Mouse (Mus musculus) adipocyte (in vitro differentiated cells): ENCODE data around the gene Fkbp2.

ENCODE experiments used
- DNase-seq: peaks from one replicate; pipeline ENCODE4 v3.0.0-alpha.2; 2016; ENCODE audit warnings: low spot score

Gene Fkbp2

GRCm38 (mm10) chr19:6940396-6941351, 39.6 kb downstream of the Fkbp2 start:
- no peak for DNase-seq

- no peak for DNase-seq
These were observed 40.9 kb downstream of the Fkbp2 start for GRCm38 (mm10) chr19:6939106-6940002.

- no peak for DNase-seq
These were observed 42.5 kb downstream of the Fkbp2 start for GRCm38 (mm10) chr19:6937541-6938465.

GRCm38 (mm10) chr19:6936299-6936698, 44.0 kb downstream of the Fkbp2 start:
- DNase-seq: no peak

- DNase-seq: no peak
These were observed 45.9 kb downstream of the Fkbp2 start, which contains the start of gene Kcnk4 for GRCm38 (mm10) chr19:6934195-6934977. TSS of gene Kcnk4 (minus strand) at chr19:6934515.

GRCm38 (mm10) chr19:6933436-6934194, 46.7 kb downstream of the Fkbp2 start:
- DNase-seq: no peak

GRCm38 (mm10) chr19:6933102-6933435, 47.2 kb downstream of the Fkbp2 start:
- DNase-seq: no peak

- no peak for DNase-seq
These were observed 48.3 kb downstream of the Fkbp2 start for GRCm38 (mm10) chr19:6932018-6932417.

GRCm38 (mm10) chr19:6931002-6931401, 49.3 kb downstream of the Fkbp2 start:
- no peak for DNase-seq

- DNase-seq: no peak
These were observed 52.2 kb downstream of the Fkbp2 start for GRCm38 (mm10) chr19:6928080-6928479.
